20 mouse cellular contexts compared by ENCODE assay signal in genomic region chr10:58885816-58886215, GRCm38 (mm10).
DNase-seq lines count a peak whose midpoint lies in the region; ATAC-seq and TF ChIP-seq lines count a peak whose summit lies in the region.
"Had no signal": no experiment of that assay in that cellular context is flagged by ENCODE, and none has a peak within 500 bp of the region (broad histone marks: within the 10 kb centered on the region; RNA-seq: fewer than 3 reads in every experiment).

No protein-coding gene starts in this region.

- H3K9me3 ChIP-seq in embryonic facial prominence, embryonic 14.5 days (ENCODE audit: control insufficient read depth, low read length), result no peaks in the 10 kb centered on the region
- H3K9me3 ChIP-seq in embryonic facial prominence, embryonic 10.5 days, result no peaks in the 10 kb centered on the region
- H3K9me3 ChIP-seq in forebrain, postnatal 0 days (ENCODE audit: low read length), result no peaks in the 10 kb centered on the region
- no peaks in the 10 kb centered on the region for H3K9me3 ChIP-seq in forebrain, embryonic 12.5 days
- H3K9me3 ChIP-seq: embryonic facial prominence, embryonic 13.5 days; G1E had no signal

- DNase-seq in embryonic facial prominence, embryonic 14.5 days (ENCODE audit: low spot score), result peak; percentile 17
- DNase-seq in embryonic facial prominence, embryonic 10.5 days (ENCODE audit: low spot score), result no peak
- no peak for DNase-seq in forebrain, postnatal 0 days
- peak; percentile 27 for DNase-seq in left cerebral cortex, adult 11 months (ENCODE audit: low spot score)
- DNase-seq in left cerebral cortex, adult 18-20 months (ENCODE audit: low spot score in 2 of 2), result no peak
- DNase-seq in brain, adult 2 months (ENCODE audit: low read depth, low spot score), result peak; percentile 78
- no peak for DNase-seq in kidney, adult 2 months
- DNase-seq: adrenal gland, adult 2 months; adrenal gland, postnatal 10 days; adrenal gland, postnatal 25 days; B cell, adult 2 months; cerebellum, adult 11-12 months; cerebellum, postnatal 10 days had no signal

- H3K27ac ChIP-seq in embryonic facial prominence, embryonic 14.5 days (replicated peaks; ENCODE audit: low read depth, low read length), result no peak overlapping the region
- H3K27ac ChIP-seq in embryonic facial prominence, embryonic 10.5 days (replicated peaks), result no peak overlapping the region
- no peak overlapping the region for H3K27ac ChIP-seq in forebrain, postnatal 0 days (ENCODE audit: low read depth, low read length)
- H3K27ac ChIP-seq in forebrain, embryonic 12.5 days, result no peak overlapping the region
- no peak overlapping the region for H3K27ac ChIP-seq in kidney, adult 2 months (ENCODE audit: insufficient read depth, low read depth, low read length)
- H3K27ac ChIP-seq: embryonic facial prominence, embryonic 13.5 days had no signal

- no peak overlapping the region for H3K9ac ChIP-seq in embryonic facial prominence, embryonic 14.5 days (ENCODE audit: low read depth, low read length)
- no peak overlapping the region for H3K9ac ChIP-seq in forebrain, postnatal 0 days
- H3K9ac ChIP-seq in forebrain, embryonic 12.5 days, result no peak overlapping the region
- H3K9ac ChIP-seq: embryonic facial prominence, embryonic 13.5 days had no signal

- H3K36me3 ChIP-seq in embryonic facial prominence, embryonic 14.5 days (ENCODE audit: control insufficient read depth, insufficient read depth, low read length), result no peaks in the 10 kb centered on the region
- no peaks in the 10 kb centered on the region for H3K36me3 ChIP-seq in embryonic facial prominence, embryonic 10.5 days (replicated peaks)
- no peaks in the 10 kb centered on the region for H3K36me3 ChIP-seq in forebrain, postnatal 0 days (ENCODE audit: insufficient read depth)
- no peaks in the 10 kb centered on the region for H3K36me3 ChIP-seq in forebrain, embryonic 12.5 days (replicated peaks)
- no peaks in the 10 kb centered on the region for H3K36me3 ChIP-seq in kidney, adult 2 months (ENCODE audit: control insufficient read depth, insufficient read depth, low read length)
- H3K36me3 ChIP-seq: embryonic facial prominence, embryonic 13.5 days; G1E had no signal

- H3K4me1 ChIP-seq in embryonic facial prominence, embryonic 14.5 days (ENCODE audit: control insufficient read depth, insufficient read depth, low read length), result 0 out of 2 replicates have a peak, but pooled peaks cover under 1% of the 10 kb centered on the region
- peaks cover 10% of the 10 kb centered on the region for H3K4me1 ChIP-seq in embryonic facial prominence, embryonic 10.5 days
- 0 out of 2 replicates have a peak, but pooled peaks cover 2% of the 10 kb centered on the region for H3K4me1 ChIP-seq in forebrain, postnatal 0 days (ENCODE audit: insufficient read depth)
- H3K4me1 ChIP-seq in forebrain, embryonic 12.5 days, result peaks cover 13% of the 10 kb centered on the region
- no peaks in the 10 kb centered on the region for H3K4me1 ChIP-seq in kidney, adult 2 months (ENCODE audit: control insufficient read depth, insufficient read depth, low read length)

- no peak for TF ChIP-seq CTCF in forebrain, postnatal 0 days (IDR thresholded peaks at IDR 0.05; ENCODE audit: low read depth)
- TF ChIP-seq CTCF in kidney, adult 2 months (conservative IDR thresholded peaks at IDR 0.05; ENCODE audit: insufficient read depth, insufficient read length, low read depth, low read length), result no peak

- no peak for ATAC-seq in embryonic facial prominence, embryonic 14.5 days (ENCODE audit: low read depth)
- 0 out of 2 replicates have a peak, but pooled peaks have one; percentile 12 for ATAC-seq in forebrain, postnatal 0 days
- ATAC-seq in forebrain, embryonic 12.5 days (ENCODE audit: low FRiP score), result no peak
- ATAC-seq: CD4-positive, CD25-positive, alpha-beta regulatory T cell, adult 4 months; forebrain, embryonic 14.5 days; Patski had no signal

- no peak for TF ChIP-seq POLR2A in kidney, adult 2 months (IDR thresholded peaks at IDR 0.05; ENCODE audit: low read depth, low read length)

- H3K27me3 ChIP-seq in embryonic facial prominence, embryonic 14.5 days (replicated peaks; ENCODE audit: control insufficient read depth, insufficient read depth, low read length), result no peaks in the 10 kb centered on the region
- no peaks in the 10 kb centered on the region for H3K27me3 ChIP-seq in embryonic facial prominence, embryonic 10.5 days (replicated peaks; ENCODE audit: low read depth, poor library complexity, severe bottlenecking)
- no peaks in the 10 kb centered on the region for H3K27me3 ChIP-seq in forebrain, postnatal 0 days (ENCODE audit: insufficient read depth, low read length)
- H3K27me3 ChIP-seq in forebrain, embryonic 12.5 days, result peaks cover 14% of the 10 kb centered on the region
- no peaks in the 10 kb centered on the region for H3K27me3 ChIP-seq in kidney, adult 2 months (replicated peaks; ENCODE audit: control insufficient read depth, insufficient read depth, low read length)
- H3K27me3 ChIP-seq: CH12.LX; embryonic facial prominence, embryonic 13.5 days had no signal

- no peak overlapping the region for H3K4me3 ChIP-seq in embryonic facial prominence, embryonic 14.5 days (ENCODE audit: low read depth, low read length)
- no peak overlapping the region for H3K4me3 ChIP-seq in embryonic facial prominence, embryonic 10.5 days
- H3K4me3 ChIP-seq in forebrain, postnatal 0 days (ENCODE audit: low read depth, low read length), result no peak overlapping the region
- H3K4me3 ChIP-seq in forebrain, embryonic 12.5 days (replicated peaks), result no peak overlapping the region
- no peak overlapping the region for H3K4me3 ChIP-seq in kidney, adult 2 months (ENCODE audit: insufficient read depth, low read depth, low read length)
- H3K4me3 ChIP-seq: embryonic facial prominence, embryonic 13.5 days had no signal

- H3K4me2 ChIP-seq in embryonic facial prominence, embryonic 14.5 days (ENCODE audit: low read depth, low read length), result no peak overlapping the region
- H3K4me2 ChIP-seq in forebrain, postnatal 0 days (ENCODE audit: low read depth), result no peak overlapping the region
- no peak overlapping the region for H3K4me2 ChIP-seq in forebrain, embryonic 12.5 days
- H3K4me2 ChIP-seq: embryonic facial prominence, embryonic 13.5 days had no signal

- 75% methylated on average over 2 of the region's 2 CpGs for WGBS in embryonic facial prominence, embryonic 14.5 days
- WGBS in embryonic facial prominence, embryonic 10.5 days, result 81% methylated on average over 2 of the region's 2 CpGs
- 74% methylated on average over 2 of the region's 2 CpGs for WGBS in forebrain, postnatal 0 days
- 87% methylated on average over 2 of the region's 2 CpGs for WGBS in forebrain, embryonic 12.5 days
- 83% methylated on average over 2 of the region's 2 CpGs for WGBS in kidney, adult 2 months

Comparison
In these comparisons a context has a peak if more than half of its experiments do, and no peak if none do; other contexts are left out.
1. DNase-seq: peak in embryonic facial prominence, embryonic 14.5 days (single experiment), left cerebral cortex, adult 11 months (single experiment) and brain, adult 2 months (single experiment); none in embryonic facial prominence, embryonic 10.5 days (single experiment), forebrain, postnatal 0 days (single experiment), left cerebral cortex, adult 18-20 months (0 of 2) and kidney, adult 2 months (single experiment).